Mouse (Mus musculus): ENCODE data around the gene Stk32b.

Gene Stk32b

DNA sequence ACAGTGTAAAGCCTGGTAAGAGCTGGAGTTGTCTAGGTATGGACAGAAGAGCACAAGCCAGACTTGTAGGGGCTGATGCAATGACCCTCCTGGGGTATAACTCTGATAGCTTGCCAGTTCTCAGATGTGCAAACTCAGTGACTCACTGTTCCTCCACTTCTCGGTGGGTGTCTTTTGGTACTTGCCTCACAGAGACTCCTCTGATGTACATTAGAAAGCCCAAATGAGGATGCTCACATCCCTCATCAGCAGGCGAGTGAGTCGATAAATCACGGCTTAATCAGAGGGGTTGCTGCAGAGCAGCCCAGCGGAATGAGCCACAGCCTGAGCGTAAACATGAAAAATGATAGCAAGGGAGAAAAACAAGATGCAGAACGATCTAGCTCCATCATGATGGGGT lies 46.2 kb downstream of the Stk32b start:
- no peak for DNase-seq (ENCODE audit: low read depth in 1 of 2, low spot score in 2 of 2)

DNA sequence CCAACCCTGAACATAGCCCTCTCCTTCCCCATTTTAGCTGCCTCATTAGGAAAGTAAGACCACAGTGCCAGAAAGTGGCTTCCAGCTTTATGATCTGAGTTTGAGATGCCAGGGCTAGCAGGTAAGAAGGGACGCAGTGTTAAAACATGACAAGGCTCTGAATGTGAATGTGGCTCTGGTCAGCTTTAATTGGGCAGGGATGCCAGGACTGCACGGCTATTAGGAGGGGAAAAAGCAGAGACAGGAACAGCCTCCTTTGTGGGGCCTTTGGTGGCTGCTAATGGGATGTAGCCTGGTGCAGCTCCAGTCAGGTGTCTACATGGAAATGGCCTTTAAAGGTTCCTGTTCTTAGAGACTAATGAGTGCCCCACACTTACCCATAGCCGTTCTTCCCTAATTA lies 52.0 kb downstream of the Stk32b start:
- no peak for DNase-seq (ENCODE audit: low read depth in 1 of 2, low spot score in 2 of 2)

DNA sequence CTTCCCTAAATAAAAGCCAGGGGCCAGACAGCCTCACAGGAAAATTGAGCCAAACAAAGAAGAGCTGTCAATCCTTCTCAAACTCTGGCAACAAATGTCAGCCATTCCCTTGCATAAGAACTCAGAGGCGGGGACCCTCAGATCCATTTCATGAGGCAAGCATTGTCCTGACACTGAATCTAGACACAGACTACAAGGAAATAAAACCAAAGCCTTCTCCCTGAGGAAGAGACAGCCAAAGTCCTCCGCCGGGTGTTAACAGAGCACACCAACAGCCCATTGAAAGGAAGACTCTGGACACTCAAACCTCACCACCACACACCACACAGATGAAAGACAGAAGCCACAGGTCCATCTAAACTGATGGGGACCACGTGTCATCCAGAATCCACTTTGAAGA lies 57.8 kb downstream of the Stk32b start:
- DNase-seq (ENCODE audit: low read depth in 1 of 2, low spot score in 2 of 2): no peak

DNA sequence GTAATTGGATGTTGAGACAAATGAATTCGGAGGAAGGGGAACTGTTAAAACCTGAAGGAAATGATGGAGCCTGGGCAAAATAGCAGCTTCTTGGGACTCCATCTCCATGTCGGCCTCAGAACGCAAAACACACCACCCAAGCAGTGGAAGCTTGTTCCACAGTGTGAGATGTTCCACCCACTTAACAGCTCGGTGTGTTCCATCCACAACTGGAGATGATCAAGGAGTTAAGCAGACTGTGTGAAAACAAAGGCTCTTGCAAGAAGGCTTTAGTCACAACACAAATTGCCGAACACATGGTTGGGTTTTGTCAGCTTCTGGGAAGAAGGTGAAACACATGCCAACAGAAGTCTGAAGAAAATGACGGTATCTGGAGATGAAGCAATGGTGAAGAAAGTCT lies 59.2 kb downstream of the Stk32b start:
- DNase-seq (ENCODE audit: low read depth in 1 of 2, low spot score in 2 of 2): no peak

DNA sequence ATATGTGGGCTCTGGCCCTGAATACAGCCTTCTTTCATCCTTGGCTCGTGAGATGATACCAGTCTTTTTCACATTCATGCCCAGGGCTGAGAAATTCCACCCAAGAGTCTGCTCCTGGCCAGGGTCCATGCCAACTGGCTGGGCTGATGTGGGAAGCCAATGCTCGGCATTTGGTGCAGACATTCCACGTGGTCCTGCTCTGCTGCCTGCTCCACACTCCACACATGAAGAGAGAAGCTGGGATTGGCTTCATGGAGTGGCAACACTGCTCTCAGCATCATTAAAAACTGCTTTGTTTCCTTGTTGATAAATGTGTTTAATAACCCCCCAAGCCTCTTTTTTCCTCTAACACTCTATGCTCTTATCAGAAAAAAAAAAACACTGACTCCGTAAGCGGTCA lies 61.8 kb downstream of the Stk32b start:
- no peak for DNase-seq (ENCODE audit: low read depth in 1 of 2, low spot score in 2 of 2)

DNA sequence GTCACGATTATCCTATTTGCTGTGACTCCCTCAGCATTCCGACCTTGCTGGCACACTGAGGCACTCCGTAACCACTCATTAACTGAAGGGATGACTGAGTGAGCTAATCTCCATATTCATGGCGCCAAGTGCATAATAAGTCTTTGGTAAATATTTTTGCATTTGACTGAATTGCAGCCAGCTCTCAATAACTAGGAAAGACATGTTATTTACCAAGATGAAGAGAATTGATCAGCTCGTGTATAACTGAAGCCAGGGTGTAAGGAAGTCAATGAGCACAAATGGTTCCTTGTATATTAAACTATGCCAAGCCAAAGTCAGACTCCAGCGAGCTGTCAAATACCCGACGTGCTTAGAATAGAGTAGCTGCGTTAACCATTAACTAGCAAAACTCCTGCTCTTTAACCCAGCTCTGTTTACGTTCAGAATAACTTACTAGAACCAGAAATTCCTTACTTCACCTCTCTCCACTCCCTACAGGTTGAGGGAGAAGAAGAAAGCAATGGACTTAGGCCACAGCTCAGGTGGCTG lies 66.2 kb downstream of the Stk32b start:
- DNase-seq (ENCODE audit: low read depth in 1 of 2, low spot score in 2 of 2): no peak

DNA sequence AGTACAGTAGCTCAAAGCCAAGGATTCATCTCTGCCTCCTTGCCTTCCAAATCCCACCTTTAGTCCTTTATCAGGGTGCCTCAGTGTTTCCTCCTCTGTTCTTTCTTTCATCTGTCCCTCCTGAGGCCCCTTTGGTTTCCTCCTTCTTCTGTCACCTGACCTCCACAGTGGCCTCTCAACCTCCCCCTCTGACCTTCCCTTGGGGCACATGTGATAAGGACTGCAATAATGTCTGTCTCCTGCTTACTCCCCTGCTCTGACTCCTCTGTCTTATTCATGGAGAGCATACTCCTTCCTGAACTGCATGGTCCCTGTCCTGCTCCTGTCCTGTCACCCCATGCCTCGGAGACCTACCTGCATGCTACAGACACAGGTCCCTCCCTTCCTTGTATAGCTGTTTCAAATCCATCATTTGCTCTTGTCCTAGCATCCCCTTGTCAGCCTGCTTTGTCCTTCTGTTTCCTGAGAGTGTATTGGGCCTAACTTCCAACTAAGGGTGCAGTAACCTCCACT lies 66.8 kb downstream of the Stk32b start:
- no peak for DNase-seq (ENCODE audit: low read depth in 1 of 2, low spot score in 2 of 2)

DNA sequence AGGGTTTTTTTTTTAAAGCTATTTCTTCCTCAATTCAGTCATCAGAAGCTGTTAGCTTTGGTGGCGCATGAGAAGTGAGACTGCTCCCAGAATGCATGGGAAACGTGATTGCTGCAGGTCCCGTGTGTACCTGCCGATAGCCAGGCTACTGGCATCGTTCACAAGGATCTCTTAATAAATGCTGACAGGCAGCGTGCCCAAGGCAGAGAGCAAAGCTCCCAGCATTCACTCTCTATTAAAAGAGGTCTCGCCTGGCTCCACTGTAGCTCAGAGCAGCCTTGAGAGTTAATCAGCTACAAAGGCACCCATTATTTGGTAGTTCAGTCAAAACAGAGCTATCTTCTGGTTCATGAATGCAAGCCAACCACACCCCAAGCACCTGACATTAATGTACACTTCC lies 72.9 kb downstream of the Stk32b start:
- DNase-seq (ENCODE audit: low read depth in 1 of 2, low spot score in 2 of 2): no peak

DNA sequence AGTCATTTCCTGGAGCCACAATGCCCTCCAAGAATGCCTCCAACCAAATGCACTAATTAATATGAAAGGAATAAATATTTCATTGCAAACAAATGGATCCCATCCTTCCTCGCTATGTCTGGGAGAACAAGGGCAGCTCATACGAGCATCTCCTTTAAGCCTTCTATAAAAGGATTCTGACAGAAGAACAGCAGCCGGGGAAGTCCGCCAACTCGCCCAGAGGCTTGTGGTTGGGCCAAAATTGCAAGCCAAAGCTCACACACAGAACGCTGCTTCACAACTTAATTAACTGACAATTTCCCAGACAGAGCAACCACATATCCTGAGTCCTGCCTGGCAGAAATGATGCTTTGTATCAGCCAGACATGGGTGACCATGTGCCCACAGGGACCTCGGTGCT lies 74.5 kb downstream of the Stk32b start:
- DNase-seq (ENCODE audit: low read depth in 1 of 2, low spot score in 2 of 2): no peak

DNA sequence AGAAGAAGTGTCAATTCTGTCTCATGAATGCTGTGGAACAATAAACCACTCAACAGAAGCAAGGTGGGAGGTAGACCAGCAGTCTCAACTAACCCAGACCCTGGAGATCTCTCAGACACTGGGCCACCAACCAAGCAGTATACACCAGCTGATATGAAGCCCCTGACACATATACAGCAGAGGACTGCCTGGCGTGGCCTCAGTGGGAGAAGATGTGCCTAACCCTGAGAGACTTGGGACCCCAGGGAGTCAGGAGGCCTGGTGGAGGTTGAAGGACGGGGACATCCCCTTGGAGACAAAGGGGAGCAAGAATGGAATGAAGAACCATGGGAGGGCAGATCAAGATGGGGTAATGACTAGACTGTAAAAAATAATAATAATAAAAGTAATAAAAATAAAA lies 82.2 kb downstream of the Stk32b start:
- no peak for DNase-seq (ENCODE audit: low read depth in 1 of 2, low spot score in 2 of 2)

DNA sequence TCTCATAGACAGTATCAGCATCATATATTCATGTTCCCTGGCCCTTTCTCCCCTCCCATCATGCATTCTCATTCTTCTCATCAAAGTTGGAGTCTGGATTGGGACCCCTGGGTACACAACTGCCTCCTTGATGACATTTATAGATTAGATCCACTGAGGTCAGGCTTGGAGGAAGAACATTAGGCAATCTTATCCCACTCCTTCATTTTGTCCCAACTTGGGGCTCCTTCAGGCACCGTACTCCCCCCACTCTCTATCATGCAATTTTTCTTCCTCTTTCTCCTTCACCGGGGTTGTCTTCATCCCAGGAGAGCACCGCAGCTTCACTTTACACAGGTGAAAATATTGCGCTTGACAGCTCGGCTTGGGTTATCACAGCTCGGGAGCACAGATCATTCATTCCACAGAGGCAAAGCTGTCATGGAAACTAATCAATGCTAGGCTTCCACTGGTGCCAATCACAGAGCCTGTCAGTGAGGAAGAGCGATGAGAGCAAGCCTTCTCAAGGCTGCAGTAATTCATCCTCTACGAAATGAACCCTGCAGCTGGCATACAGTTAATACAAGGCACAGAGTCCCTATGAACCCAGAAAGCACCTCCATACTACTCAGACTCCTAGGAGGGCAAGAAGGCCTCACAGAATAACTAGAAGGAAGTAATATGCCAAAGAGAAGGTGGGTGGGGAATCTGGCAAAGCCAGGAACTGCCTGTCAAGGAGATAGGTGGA lies 89.4 kb downstream of the Stk32b start:
- DNase-seq (ENCODE audit: low read depth in 1 of 2, low spot score in 2 of 2): no peak

DNA sequence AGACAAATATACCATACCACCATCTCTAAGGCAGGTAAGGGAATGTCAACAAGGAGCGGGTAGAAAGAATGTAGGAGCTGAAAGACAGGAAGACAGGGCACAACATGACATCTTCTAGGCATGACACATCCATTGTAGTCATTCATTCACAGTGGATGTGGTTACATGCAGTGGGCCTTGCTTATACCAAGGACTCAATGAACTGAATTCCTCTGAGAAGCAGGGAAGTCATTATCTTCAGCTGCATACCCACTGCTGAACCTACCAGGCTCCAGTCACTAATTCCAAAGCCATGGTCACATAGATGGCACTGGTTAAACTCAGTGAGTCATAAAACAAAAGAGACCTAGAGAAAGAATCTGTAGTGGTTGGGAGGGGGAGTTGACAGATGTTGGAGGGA lies 105.1 kb downstream of the Stk32b start:
- no peak for DNase-seq (ENCODE audit: low read depth in 1 of 2, low spot score in 2 of 2)

DNA sequence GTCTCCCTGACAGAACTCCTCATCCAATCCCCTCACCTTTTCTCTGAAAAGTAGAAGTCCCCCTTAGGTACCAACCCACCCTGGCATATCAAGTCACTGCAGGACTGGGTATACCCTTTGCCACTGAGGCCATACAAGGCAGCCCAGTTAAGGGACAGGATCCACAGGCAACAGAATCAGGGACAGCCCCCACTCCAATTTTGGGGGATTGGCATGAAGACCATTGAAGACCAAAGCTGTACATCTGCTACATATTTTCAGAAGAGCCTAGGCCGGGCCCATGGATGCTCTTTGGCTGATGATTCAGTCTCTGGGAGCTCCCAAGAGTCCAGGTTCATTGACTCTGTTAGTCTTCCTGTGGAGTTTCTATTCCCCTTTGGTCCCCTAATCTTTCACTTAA lies 117.4 kb downstream of the Stk32b start:
- DNase-seq (ENCODE audit: low read depth in 1 of 2, low spot score in 2 of 2): no peak

DNA sequence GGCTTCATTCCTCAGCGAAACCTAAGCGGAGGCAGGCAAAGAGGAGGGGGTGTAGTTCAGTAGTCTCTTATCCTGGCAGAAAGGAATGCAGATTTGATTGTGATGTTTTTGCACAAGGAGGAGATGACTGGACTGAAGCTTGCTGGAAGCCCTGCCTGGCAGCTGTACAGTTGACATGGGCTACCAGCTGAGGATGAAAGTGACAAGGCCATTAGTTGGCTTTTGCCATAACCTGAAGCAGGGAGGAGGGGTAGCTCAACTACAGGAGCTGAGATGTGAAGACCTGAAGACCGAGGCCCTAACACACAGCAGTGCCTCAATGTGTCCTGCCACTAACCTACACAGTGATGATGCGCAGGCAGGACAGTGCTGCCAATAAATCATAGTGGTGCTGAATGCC lies 118.7 kb downstream of the Stk32b start:
- no peak for DNase-seq (ENCODE audit: low read depth in 1 of 2, low spot score in 2 of 2)

DNA sequence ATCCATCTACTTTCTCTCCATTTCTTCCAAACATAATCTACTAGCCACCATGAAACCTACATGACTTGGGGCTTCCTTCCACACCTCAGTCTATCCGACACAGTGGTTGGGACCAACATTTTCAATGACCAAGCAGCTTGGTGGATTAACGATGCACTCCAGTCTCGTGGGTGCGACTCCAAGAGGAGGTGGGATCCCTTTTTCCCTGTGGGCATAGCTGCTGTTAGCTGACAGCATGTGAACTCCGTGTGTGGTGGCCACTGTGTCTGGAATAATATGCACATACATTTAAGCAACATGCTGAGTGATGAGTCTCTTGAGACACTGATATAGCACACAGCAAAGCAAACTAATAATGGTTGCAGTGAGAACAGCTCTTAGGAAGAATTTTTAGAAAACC lies 124.6 kb downstream of the Stk32b start:
- DNase-seq (ENCODE audit: low read depth in 1 of 2, low spot score in 2 of 2): no peak

DNA sequence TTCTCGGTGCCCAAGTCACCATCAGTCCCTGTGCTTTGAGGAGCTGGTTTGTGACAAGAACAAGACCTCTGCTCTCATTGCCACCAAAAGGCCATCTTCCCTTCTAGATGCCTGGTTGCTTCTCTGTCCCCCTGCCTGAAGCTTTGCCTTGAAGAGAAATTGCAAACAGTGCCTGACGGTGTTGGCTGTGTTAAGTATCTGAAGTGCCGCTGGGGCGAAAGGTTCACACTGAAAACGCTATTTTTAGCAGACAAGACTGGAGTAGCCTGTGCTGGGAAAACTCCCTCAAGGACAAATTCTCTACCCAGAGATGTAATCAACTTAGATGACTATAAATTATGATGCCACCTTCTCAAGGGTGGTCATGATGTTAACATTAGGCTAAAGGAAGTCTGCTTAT lies 129.1 kb downstream of the Stk32b start:
- no peak for DNase-seq (ENCODE audit: low read depth in 1 of 2, low spot score in 2 of 2)

DNA sequence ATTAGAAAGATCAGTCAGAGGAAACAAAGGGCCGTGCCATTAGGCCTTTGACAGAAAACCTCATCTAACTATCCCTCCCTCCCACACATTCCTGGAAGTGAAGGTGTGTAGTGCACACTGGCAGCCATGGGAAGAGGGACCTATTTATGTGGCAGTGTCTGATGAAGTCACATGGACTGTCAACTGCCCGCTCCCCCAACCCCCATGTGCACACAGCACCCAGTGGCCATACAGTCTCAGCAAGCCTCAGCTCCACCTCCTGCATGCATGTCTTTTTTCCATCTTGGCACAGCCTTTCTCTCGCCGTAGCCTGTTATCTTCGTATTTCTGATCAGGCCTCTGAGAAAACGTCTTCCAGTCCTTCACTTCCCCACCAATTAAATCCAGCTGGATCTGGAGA lies 130.9 kb downstream of the Stk32b start:
- DNase-seq (ENCODE audit: low read depth in 1 of 2, low spot score in 2 of 2): no peak

DNA sequence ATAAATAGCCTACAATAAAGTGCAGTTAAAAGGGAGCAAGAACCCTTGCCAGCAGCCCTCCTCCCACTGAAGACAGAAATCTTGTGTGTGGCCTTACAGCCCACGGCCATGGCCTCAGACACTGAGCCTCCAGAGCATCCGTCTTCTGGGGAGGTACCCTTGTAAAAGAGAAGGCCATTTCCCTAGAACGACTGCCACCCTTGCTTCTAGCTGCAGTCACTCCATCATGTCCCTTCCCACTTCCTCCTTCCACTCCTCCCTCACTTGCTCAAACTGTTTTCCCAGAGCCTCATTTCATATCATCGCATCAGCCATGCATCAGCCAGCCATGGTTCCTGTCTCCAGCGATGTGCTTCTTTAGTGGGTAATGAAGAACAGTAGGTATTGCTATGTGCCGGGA lies 141.5 kb downstream of the Stk32b start:
- no peak for DNase-seq (ENCODE audit: low read depth in 1 of 2, low spot score in 2 of 2)

DNA sequence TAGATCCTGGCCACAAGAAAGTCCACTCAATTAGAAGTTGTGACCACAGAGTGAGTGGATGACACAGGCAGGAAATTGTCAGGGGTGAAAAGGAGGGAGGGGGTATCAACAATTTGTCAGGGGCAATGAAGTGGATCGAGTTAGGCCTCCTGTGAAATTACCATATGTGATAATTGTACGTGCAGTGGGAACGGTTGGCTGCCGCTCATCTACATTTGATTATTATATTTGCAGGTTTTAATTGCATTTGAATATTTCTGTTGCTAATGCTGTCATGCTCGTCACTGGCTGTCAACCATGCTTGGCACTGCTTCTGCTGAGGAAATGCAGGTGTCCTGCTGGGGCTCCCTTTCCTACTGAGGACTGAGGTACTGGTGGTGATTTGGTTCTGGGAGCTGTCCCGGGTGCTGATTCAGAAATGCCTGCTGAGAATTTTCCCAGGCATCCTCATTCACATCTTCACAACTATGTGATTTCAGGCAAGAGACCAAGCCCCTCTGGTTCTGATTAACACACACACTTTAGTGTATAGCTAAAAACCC lies 159.6 kb downstream of the Stk32b start:
- DNase-seq (ENCODE audit: low read depth in 1 of 2, low spot score in 2 of 2): no peak

DNA sequence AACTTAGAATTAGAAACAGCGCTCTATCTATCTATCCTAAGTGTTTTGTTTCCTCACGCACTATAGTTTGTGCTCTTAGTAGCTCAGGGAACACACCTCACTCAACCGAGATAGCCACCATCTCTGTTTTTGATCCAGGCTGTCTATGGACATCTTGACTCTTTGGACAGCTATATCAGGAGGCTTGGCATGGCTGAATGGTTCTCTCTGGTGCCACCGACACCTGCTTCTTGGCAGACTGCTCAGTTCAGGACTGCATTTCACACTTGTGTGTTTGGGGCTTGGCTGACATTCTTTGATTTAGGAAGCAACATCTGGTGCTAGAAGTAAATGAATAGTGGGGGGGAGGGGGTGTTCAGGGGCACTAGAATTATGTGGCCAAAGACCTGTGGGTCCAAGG lies 162.7 kb downstream of the Stk32b start:
- no peak for DNase-seq (ENCODE audit: low read depth in 1 of 2, low spot score in 2 of 2)

DNA sequence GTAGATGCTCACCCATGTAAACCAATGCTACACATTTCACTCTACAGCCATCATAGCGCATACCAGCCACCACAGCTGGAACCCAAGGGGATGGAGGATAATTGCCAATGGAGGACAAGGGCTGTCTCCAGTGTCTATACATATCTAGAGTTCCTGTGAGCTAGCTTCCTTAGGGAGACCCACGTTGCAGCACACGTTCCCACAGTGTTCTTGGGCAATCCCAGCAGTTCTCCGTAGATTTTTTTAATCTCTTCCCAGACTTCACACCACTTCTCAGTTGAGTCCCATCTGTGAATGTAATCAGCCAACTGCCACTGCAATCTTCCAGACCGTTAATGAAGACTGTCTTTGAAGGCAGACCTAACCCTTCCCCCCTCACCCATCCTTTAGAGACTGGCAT lies 165.3 kb downstream of the Stk32b start:
- no peak for DNase-seq (ENCODE audit: low read depth in 1 of 2, low spot score in 2 of 2)

DNA sequence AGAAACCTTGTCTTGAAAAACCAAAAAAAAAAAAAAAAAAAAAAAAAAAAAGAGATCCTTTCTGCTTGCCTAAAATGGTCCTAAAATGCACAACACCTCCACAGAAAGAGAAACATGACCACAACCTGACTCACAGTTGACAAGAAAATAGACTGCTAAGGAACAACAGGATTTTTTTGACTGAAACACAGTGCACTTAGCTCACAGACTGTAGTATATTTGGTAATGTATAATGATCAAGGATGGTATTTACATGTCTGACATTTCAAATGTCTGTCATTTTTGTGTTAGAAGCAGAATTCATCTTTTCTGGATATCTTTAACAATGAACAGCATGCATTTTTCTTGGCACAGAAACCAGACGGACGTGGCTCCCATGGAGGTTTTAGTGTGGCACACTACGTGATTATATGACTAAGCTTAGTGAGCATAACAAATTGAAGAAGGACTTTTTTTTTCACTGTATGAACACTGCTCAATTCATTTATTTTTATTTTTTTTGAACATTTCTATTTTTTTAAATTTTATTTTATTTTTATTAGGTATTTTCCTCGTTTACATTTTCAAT lies 181.2 kb downstream of the Stk32b start:
- no peak for DNase-seq (ENCODE audit: low read depth in 1 of 2, low spot score in 2 of 2)

DNA sequence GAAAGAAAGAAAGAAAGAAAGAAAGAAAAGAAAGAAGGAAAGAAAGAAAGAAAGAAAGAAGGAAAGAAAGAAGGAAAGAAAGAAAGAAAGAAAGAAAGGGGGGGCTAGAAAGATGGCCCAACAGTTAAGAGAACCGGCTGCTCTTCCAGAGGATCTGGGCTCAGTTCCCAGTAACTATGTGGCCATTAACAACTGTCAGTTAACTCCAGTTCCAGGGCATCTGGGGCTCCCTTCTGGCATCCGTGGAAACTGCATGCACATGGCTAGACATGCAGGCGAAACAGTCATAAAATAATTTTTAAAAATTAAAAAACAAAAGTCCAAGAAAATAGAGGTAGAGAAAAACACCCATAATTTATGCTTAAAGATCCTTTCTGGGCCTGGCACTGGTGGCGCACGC lies 181.7 kb downstream of the Stk32b start:
- DNase-seq (ENCODE audit: low read depth in 1 of 2, low spot score in 2 of 2): no peak
